Mouse (Mus musculus) gastrocnemius, postnatal 25 days (tissue): ENCODE results near the gene Cnot6l. TPM values are rescaled to one million over a fixed set of nuclear protein-coding genes. Genes with fewer than 3 reads are reported as not detected.

Source experiments
- total RNA-seq, 2 experiments: library from RNA; stranded (reverse); gene quantifications; 1 replicate in 1 of 2; 2 replicates in 1 of 2; pipeline ENCODE4 v1.2.3; 2021

Cnot6l gene
- total RNA-seq, 2 experiments from 2014 or later = 30.9 to 32.8 TPM

Other genes with a start within 250 kb of the Cnot6l start
- gene Cxcl13, start 207.2 kb downstream of the Cnot6l start, total RNA-seq = not detected
- gene Mrpl1, start 45.3 kb upstream of the Cnot6l start, total RNA-seq = 10 to 100 TPM; 23.6 to 27.4 TPM
- gene Fras1, start 209.8 kb upstream of the Cnot6l start, total RNA-seq = 1 to 10 TPM; 3.3 to 3.8 TPM